Mouse (Mus musculus): Measurements from ENCODE around the gene Pipox.

Pipox gene

DNA sequence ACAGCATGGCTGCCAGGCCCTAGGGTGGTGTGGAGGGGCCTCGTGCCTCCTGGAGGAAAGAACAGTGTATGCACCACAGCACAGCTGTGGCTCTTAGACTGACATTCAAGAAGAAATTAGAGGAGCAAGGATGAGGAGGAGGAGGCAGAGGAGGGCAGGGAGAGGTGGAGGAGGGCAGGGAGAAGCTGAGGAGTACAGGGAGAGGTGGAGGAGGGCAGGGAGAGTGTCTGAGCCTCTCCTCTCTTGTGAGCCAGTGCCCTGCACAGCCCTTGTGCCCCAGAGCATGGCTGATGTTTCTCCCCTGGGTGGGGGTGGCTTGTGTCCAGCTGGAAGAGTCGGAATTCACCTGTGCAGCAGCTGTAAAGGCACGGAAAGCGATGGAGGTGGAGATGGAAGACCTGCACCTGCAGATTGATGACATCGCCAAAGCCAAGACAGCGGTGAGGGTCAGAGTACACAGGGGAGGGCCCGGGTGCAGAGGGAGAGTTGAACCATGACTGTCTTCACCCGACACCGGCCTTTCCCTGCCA, 46.2 kb downstream of the Pipox start:
- no peak for DNase-seq (ENCODE audit: low spot score)

DNA sequence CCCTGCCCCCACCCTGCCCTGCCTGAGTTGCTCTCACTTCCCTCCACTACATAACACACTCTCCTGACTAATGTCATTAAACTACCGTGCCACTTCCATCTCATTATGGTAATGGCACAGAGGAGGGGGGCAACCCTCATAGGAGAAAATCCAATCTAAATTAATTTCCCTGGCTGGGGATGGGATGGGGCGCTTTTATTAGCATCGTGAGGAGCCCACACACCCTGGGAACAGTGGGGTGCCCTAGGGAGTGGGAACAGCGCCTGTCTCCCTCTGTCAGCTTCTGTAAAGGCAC, 50.0 kb downstream of the Pipox start:
- DNase-seq (ENCODE audit: low spot score), result no peak

DNA sequence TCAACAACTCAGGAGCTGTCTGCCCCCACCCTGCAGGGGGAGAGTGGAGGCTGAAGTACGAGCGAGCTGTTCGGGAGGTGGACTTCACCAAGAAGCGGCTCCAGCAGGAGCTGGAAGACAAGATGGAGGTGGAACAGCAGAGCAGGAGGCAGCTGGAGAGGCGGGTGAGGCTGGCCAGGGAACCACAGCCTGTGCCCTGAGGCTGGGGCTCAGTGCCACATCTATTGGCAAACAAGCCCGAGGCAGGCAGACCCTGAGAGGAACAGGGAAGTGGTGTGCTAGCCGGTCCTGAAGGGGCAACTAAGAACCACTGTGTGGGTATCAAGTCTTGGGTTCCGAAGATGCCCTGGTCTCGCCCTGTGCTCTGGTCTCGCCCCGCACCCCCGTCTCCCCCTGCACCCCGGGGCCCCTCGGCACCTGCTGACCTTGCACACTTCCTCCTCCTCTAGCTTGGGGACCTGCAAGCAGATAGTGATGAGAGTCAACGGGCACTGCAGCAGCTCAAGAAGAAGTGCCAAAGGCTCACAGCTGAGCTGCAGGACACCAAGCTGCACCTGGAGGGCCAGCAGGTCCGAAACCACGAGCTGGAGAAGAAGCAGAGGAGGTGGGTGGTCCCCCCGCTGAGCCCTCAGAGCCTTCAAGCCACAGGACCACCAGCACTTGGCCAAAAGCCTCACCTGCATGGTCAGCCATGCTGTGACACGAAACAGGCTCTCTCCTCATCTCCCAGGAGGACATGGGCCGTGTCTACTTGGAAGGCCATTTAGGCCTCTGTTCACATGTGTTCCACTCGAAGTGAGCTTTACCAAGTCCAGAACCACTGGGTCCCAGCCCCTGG, 50.6 kb downstream of the Pipox start:
- DNase-seq (ENCODE audit: low spot score), result no peak

DNA sequence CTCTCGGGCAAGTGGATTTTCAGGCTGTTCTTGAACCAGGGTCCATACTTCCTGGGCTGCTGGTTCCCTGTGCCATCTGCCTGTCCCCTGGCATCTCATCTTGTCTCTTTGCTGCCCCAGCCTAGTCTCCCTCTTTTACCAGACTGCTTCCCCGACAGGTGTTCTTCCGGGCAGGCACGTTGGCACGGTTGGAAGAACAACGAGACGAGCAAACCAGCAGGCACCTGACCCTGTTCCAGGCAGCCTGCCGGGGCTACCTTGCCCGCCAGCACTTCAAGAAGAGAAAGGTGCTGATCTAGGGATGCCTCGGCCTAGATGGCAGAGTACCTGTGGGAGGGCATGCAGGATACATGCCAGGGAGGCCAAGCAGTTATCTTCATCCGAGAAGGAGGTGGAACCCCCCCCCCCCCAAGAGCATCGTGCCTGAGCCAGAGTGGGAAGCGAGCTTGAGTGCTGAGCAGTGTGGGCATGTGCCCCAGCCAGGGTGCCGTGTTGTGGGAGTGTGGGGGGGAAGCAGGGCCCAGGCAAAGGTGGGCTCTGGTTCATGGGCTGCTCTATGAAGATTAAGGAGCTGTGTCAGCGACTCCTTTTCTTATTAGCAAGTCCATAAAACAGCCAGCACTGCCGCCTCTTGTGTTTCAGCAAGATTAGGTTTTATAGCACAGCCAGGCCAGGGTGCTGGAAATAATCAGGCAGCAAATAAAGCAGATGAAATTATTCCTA, 53.2 kb downstream of the Pipox start:
- DNase-seq (ENCODE audit: low spot score), result no peak

DNA sequence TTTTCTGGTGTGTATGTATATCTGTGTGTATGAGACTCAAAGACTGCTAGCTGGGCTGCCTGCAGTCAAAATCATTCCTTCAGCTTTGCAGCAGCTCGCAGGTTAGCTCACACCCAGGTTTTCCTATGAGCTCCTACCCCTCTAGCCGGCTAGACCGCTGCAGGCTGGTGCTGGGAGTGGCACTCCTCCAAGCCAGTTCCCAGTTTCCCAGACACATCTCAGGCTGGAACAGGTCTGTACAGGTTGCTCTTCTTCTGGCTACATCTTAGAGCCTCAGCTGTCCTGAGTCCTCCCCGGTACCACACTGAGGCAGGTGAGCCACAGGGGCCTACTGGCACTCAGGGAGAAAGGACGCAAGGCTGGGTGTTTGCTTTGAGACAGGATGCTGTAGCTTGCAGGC, 56.0 kb downstream of the Pipox start:
- DNase-seq (ENCODE audit: low spot score), result no peak

DNA sequence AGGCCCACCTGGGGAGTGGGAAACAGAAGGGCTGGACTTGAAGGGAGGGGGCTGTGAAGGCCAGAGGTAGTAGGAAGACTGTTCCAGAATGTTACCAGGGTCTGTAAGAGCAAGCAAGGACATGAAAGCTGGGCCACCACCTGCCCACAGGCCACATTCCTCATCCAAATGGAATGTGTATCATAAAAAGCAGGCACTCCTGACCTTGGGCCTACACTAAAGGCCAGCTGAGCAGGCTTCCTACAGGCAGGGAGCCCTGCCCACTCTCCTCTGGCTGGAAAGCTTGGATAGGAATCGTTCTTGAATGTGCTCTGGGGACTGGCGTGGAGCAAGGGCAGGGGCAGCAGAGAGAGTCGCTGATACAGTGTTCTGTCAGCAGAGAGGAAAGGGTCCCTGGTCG, 57.1 kb downstream of the Pipox start:
- DNase-seq (ENCODE audit: low spot score), result no peak

DNA sequence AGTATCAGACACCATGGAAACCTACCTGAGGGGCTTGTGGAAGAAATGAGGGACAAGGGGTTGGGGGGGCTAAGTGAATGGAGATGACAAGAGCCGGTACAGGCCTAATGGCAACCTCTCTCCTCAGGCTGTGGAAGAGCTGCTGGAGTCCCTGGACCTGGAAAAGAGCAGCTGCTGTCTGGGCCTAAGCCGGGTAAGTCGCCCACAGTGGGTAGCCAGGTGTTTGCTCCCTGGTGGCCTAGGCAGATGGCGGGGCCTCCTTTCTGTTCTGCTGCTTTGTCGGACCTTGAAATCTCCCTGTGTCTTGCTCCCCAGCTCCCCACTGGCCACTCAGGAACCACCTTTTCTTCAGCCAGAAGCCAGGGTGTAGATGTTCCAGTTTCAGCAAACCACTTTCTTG, 57.6 kb downstream of the Pipox start:
- DNase-seq (ENCODE audit: low spot score), result no peak

DNA sequence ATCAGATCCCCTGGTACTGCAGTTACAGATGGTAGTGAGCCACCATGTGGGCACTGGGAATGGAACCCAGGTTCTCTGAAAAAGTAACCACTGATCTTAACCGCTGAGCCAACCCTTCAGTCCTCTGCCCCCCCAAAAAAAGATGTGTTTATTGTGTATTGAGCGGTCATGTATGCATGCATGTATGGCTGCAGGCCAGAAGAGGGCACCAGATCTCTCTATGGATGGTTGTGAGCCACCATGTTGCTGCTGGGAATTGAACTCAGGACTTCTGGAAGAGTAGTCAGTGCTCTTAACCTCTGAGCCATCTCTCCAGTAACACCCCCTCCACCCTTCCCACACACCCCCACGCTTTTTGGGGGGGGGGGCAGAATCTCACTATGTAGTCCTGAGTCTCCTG, 58.8 kb downstream of the Pipox start:
- no peak for DNase-seq (ENCODE audit: low spot score)

DNA sequence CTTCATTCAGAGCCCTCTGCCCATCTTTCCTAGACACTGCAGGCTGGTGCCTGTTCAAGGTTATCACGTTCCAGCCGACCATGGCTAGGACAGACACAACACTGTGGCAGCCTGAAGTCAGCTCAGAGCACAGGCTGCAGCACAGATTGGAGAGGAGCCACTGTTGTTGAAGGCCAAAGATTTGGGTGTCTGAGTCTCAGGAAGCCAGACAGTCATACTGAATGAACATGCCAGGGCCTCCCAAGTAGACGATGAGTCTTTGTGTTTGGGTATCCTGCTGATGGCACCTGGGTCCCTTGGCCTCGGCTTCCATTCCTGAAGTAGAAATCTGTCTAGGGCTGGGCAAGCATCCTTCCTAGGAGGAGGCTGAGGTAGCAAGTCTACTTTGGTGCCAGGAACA, 61.4 kb downstream of the Pipox start:
- peak; percentile 60 for DNase-seq (ENCODE audit: low spot score)

DNA sequence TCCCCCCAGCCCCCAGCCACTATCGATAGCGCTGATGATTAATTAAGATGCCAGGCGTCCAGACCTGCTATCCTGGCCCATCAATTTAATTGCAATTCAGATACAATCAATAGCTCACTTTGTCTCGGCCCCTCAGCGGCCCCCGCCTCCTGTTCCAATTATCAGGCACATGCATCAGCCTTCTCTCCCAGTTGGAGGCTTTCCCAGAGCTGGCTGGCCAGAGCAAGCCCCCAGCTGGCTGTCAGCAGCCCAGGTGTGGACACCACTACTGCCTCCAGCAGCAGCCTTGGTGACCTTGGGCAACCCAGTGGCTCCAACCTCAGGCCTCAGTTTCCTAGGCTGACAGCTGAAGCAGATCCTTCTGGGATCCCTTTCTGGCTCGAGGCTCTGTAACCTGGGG, 63.0 kb downstream of the Pipox start:
- no peak for DNase-seq (ENCODE audit: low spot score)
